Mouse (Mus musculus) thymus, postnatal 14 days (tissue): Measurements from ENCODE around the gene Lep.

Experiments
- DNase-seq: peaks from one replicate; pipeline ENCODE4 v3.0.0; 2021

The Lep gene

GRCm38 (mm10) chr6:29118963-29119362 is 58.9 kb downstream of the Lep start:
- no peak for DNase-seq

GRCm38 (mm10) chr6:29119990-29120389 is 60.0 kb downstream of the Lep start:
- DNase-seq: no peak
